Comparison of ENCODE assay signal across 12 mouse cellular contexts in genomic region chr6:129393087-129393720, GRCm38 (mm10). TPM values are rescaled to one million over a fixed set of nuclear protein-coding genes. Genes with fewer than 3 reads are reported as not detected.
DNase-seq lines count a peak whose midpoint lies in the region; ATAC-seq and TF ChIP-seq lines count a peak whose summit lies in the region.
"Had no signal": no experiment of that assay in that cellular context is flagged by ENCODE, and none has a peak within 500 bp of the region (broad histone marks: within the 10 kb centered on the region; RNA-seq: fewer than 3 reads in every experiment).

No protein-coding gene starts in this region.

- no peak overlapping the region for H3K27ac ChIP-seq in kidney, postnatal 0 days
- no peak overlapping the region for H3K27ac ChIP-seq in midbrain, embryonic 14.5 days (replicated peaks; ENCODE audit: low read depth, low read length)
- H3K27ac ChIP-seq: heart, embryonic 15.5 days had no signal

- WGBS in kidney, postnatal 0 days = 21% methylated on average over 2 of the region's 2 CpGs
- 32% methylated on average over 2 of the region's 2 CpGs for WGBS in midbrain, embryonic 14.5 days

- TF ChIP-seq CTCF in kidney, postnatal 0 days (IDR thresholded peaks at IDR 0.05; ENCODE audit: low read depth) = peak; percentile 92
- peak; percentile 23; the same call in 1 of the 2 replicates for TF ChIP-seq CTCF in E14TG2a.4 (conservative IDR thresholded peaks at IDR 0.05; ENCODE audit: low read length)

- no peaks in the 10 kb centered on the region for H3K9me3 ChIP-seq in kidney, postnatal 0 days (replicated peaks; ENCODE audit: low read length)
- H3K9me3 ChIP-seq in E14TG2a.4 (ENCODE audit: low read length) = no peaks in the 10 kb centered on the region
- no peaks in the 10 kb centered on the region for H3K9me3 ChIP-seq in midbrain, embryonic 14.5 days (ENCODE audit: control insufficient read depth, low read length)
- H3K9me3 ChIP-seq: heart, embryonic 15.5 days had no signal

- H3K9ac ChIP-seq in kidney, postnatal 0 days (ENCODE audit: low read depth, low read length) = no peak overlapping the region
- no peak overlapping the region for H3K9ac ChIP-seq in midbrain, embryonic 14.5 days (replicated peaks; ENCODE audit: low read length)
- H3K9ac ChIP-seq: heart, embryonic 15.5 days had no signal

- no peaks in the 10 kb centered on the region for H3K36me3 ChIP-seq in kidney, postnatal 0 days (ENCODE audit: insufficient read depth, low read length)
- H3K36me3 ChIP-seq in E14TG2a.4 (ENCODE audit: insufficient read depth, low read length) = no peaks in the 10 kb centered on the region
- no peaks in the 10 kb centered on the region for H3K36me3 ChIP-seq in midbrain, embryonic 14.5 days (ENCODE audit: control insufficient read depth, insufficient read depth, low read length)
- H3K36me3 ChIP-seq: heart, embryonic 15.5 days had no signal

- H3K4me3 ChIP-seq in kidney, postnatal 0 days (replicated peaks; ENCODE audit: low read depth, low read length) = no peak overlapping the region
- no peak overlapping the region for H3K4me3 ChIP-seq in E14TG2a.4 (replicated peaks; ENCODE audit: low read length)
- H3K4me3 ChIP-seq in midbrain, embryonic 14.5 days (replicated peaks; ENCODE audit: low read depth, low read length) = no peak overlapping the region
- H3K4me3 ChIP-seq: heart, embryonic 15.5 days had no signal

- H3K27me3 ChIP-seq in kidney, postnatal 0 days (ENCODE audit: insufficient read depth, low read length) = no peaks in the 10 kb centered on the region
- no peaks in the 10 kb centered on the region for H3K27me3 ChIP-seq in E14TG2a.4 (ENCODE audit: insufficient read depth, low read length)
- no peaks in the 10 kb centered on the region for H3K27me3 ChIP-seq in midbrain, embryonic 14.5 days (ENCODE audit: control insufficient read depth, insufficient read depth, low read length)
- H3K27me3 ChIP-seq: heart, embryonic 15.5 days had no signal

- H3K4me2 ChIP-seq in kidney, postnatal 0 days (ENCODE audit: low read length) = no peak overlapping the region
- H3K4me2 ChIP-seq in midbrain, embryonic 14.5 days (ENCODE audit: low read length) = no peak overlapping the region
- H3K4me2 ChIP-seq: heart, embryonic 15.5 days had no signal

- peak; percentile 44 for DNase-seq in embryo, embryonic 10.5 days (ENCODE audit: low spot score)
- DNase-seq in embryo, embryonic 9.5 days (ENCODE audit: extremely low spot score) = no peak
- peak; percentile 81 for DNase-seq in kidney, postnatal 0 days (ENCODE audit: low spot score)
- no peak for DNase-seq in kidney, adult 18-20 months
- peak; percentile 72 for DNase-seq in midbrain, embryonic 14.5 days
- DNase-seq in spleen, postnatal 36 days (ENCODE audit: low spot score in 2 of 2) = no peak
- DNase-seq in gastrocnemius, postnatal 4 days (ENCODE audit: low spot score in 2 of 2) = no peak
- DNase-seq: adrenal gland, postnatal 25 days had no signal

- H3K4me1 ChIP-seq in kidney, postnatal 0 days (replicated peaks; ENCODE audit: insufficient read depth, low read length) = no peaks in the 10 kb centered on the region; the same call in 1 of the 2 replicates
- H3K4me1 ChIP-seq in E14TG2a.4 (replicated peaks; ENCODE audit: low read depth, low read length) = no peaks in the 10 kb centered on the region
- H3K4me1 ChIP-seq in midbrain, embryonic 14.5 days (ENCODE audit: control insufficient read depth, insufficient read depth, low read length) = no peaks in the 10 kb centered on the region
- H3K4me1 ChIP-seq: heart, embryonic 15.5 days had no signal

- ATAC-seq in kidney, postnatal 0 days (replicated peaks; ENCODE audit: low FRiP score, low read depth) = no peak
- no peak; the same call in 1 of the 2 replicates for ATAC-seq in midbrain, embryonic 14.5 days (ENCODE audit: low FRiP score, low TSS enrichment)

RNA-seq across cellular contexts. Expression of gene Clec1b, which starts 3.9 kb away (rescaled TPM):
- polyA plus RNA-seq in kidney, postnatal 0 days (2015; fragmentation: Nextera tagmentation; extraction: Ambion mirVana) = 1.5 and 1.7 TPM in 2 replicates
- 0.93 and 1.9 TPM in 2 replicates for polyA plus RNA-seq in midbrain, embryonic 14.5 days (2014; fragmentation: Nextera tagmentation; extraction: Ambion mirVana)
- total RNA-seq in gastrocnemius, postnatal 4 days (2021) = under 1 TPM; 0.34 to 0.71 TPM
- total RNA-seq: layer of hippocampus, postnatal 25 days had no signal

RNA-seq across cellular contexts. Expression of gene Clec12b, which starts 7.5 kb away (rescaled TPM):
- polyA plus RNA-seq in kidney, postnatal 0 days (2015; fragmentation: Nextera tagmentation; extraction: Ambion mirVana) = 0.10 and 0.11 TPM in 2 replicates
- 0.16 and 0.32 TPM in 2 replicates for polyA plus RNA-seq in midbrain, embryonic 14.5 days (2014; fragmentation: Nextera tagmentation; extraction: Ambion mirVana)
- under 1 TPM; 0.34 to 0.54 TPM for total RNA-seq in gastrocnemius, postnatal 4 days (2021)
- total RNA-seq: adrenal gland, postnatal 25 days; layer of hippocampus, postnatal 25 days had no signal
- polyA plus RNA-seq: spleen, adult 2 months had no signal

RNA-seq across cellular contexts. Expression of gene Clec9a, which starts 15.5 kb away (rescaled TPM):
- polyA plus RNA-seq in kidney, postnatal 0 days (2015; fragmentation: Nextera tagmentation; extraction: Ambion mirVana) = 0.38 and 0.40 TPM in 2 replicates
- 0.32 and 0.37 TPM in 2 replicates for polyA plus RNA-seq in midbrain, embryonic 14.5 days (2014; fragmentation: Nextera tagmentation; extraction: Ambion mirVana)
- total RNA-seq in gastrocnemius, postnatal 4 days (2021) = not detected
- total RNA-seq: layer of hippocampus, postnatal 25 days had no signal

RNA-seq across cellular contexts. Expression of gene Clec12a, which starts 50.7 kb away (rescaled TPM):
- 0.28 and 0.71 TPM in 2 replicates for polyA plus RNA-seq in kidney, postnatal 0 days (2015; fragmentation: Nextera tagmentation; extraction: Ambion mirVana)
- 0.08 and 0.33 TPM in 2 replicates for polyA plus RNA-seq in midbrain, embryonic 14.5 days (2014; fragmentation: Nextera tagmentation; extraction: Ambion mirVana)
- under 1 TPM; 0.31 to 0.44 TPM for total RNA-seq in gastrocnemius, postnatal 4 days (2021)
- total RNA-seq: layer of hippocampus, postnatal 25 days had no signal

RNA-seq across cellular contexts. Expression of gene Clec1a, which starts 58.6 kb away (rescaled TPM):
- 10.3 and 10.6 TPM in 2 replicates for polyA plus RNA-seq in kidney, postnatal 0 days (2015; fragmentation: Nextera tagmentation; extraction: Ambion mirVana)
- 1.9 and 2.1 TPM in 2 replicates for polyA plus RNA-seq in midbrain, embryonic 14.5 days (2014; fragmentation: Nextera tagmentation; extraction: Ambion mirVana)
- total RNA-seq in gastrocnemius, postnatal 4 days (2021) = 1 to 10 TPM; 5.9 to 6.2 TPM

Comparison
In these comparisons a context has a peak if more than half of its experiments do, and no peak if none do; other contexts are left out.
1. DNase-seq: peak in embryo, embryonic 10.5 days (single experiment), kidney, postnatal 0 days (single experiment) and midbrain, embryonic 14.5 days (single experiment); none in embryo, embryonic 9.5 days (single experiment), kidney, adult 18-20 months (single experiment), spleen, postnatal 36 days (0 of 2) and gastrocnemius, postnatal 4 days (0 of 2).